Mouse (Mus musculus): ENCODE results near the gene Cgnl1. TPM values are rescaled to one million over a fixed set of nuclear protein-coding genes. Genes with fewer than 3 reads are reported as not detected.

The Cgnl1 gene
- total and polyA plus RNA-seq, 2 experiments from 2014 or later = 4.9 to 5.7 TPM

- 72% methylated on average over 5 of the region's 5 CpGs for WGBS
- no peaks in the 10 kb centered on the region for H3K27me3 ChIP-seq (ENCODE audit: insufficient read depth, low read length)
- no peak overlapping the region for H3K27ac ChIP-seq (ENCODE audit: low read depth, low read length)
- H3K9me3 ChIP-seq (ENCODE audit: low read length) = no peaks in the 10 kb centered on the region
- no peaks in the 10 kb centered on the region for H3K4me1 ChIP-seq (ENCODE audit: insufficient read depth, low read length)
- no peak overlapping the region for H3K9ac ChIP-seq (replicated peaks; ENCODE audit: low read length, poor library complexity, severe bottlenecking)
- no peaks in the 10 kb centered on the region for H3K36me3 ChIP-seq (ENCODE audit: insufficient read depth, low read length)
- no peak overlapping the region for H3K4me2 ChIP-seq (ENCODE audit: low read depth, low read length, poor library complexity, severe bottlenecking)
- H3K4me3 ChIP-seq (ENCODE audit: low read depth, low read length) = no peak overlapping the region
- TF ChIP-seq CTCF (IDR thresholded peaks at IDR 0.05) = no peak
- no peak for ATAC-seq (ENCODE audit: low FRiP score)
- DNase-seq (ENCODE audit: low spot score) = no peak
These were observed 40.0 kb upstream of the Cgnl1 start for GRCm38 (mm10) chr9:71811404-71811803.

DNA sequence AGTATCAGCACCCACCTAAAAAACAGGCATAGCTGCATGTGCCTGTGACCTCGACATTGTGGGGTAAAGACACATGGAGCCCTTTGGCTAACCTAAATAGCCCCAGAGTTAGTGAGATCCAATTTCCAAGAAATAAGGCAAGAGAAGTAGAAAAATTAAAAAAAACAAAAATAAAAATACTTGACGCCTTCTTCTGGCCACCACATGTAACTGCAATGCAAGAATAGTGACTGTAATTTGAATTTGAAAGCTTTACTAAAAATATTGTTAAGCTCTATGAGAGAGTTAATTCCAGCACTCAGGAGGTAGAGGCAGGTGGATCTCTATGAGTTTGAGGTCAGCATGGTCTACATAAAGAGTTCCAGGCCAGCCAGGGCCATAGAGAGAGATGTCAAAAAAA lies 39.3 kb upstream of the Cgnl1 start:
- 80% methylated on average over 2 of the region's 2 CpGs for WGBS
- Histone ChIP-seq H3K4me2 (ENCODE audit: low read depth, low read length, poor library complexity, severe bottlenecking) (no peak overlapping the region), H3K9me3 (ENCODE audit: low read length) (no peaks in the 10 kb centered on the region), H3K27me3 (ENCODE audit: insufficient read depth, low read length) (no peaks in the 10 kb centered on the region), H3K4me3 (ENCODE audit: low read depth, low read length) (no peak overlapping the region), H3K9ac (replicated peaks; ENCODE audit: low read length, poor library complexity, severe bottlenecking) (no peak overlapping the region), H3K36me3 (ENCODE audit: insufficient read depth, low read length) (no peaks in the 10 kb centered on the region), H3K4me1 (ENCODE audit: insufficient read depth, low read length) (no peaks in the 10 kb centered on the region), H3K27ac (ENCODE audit: low read depth, low read length) (no peak overlapping the region)
- ATAC-seq (ENCODE audit: low FRiP score) = no peak
- DNase-seq (ENCODE audit: low spot score) = no peak
- peak; percentile 35 for TF ChIP-seq CTCF (IDR thresholded peaks at IDR 0.05)

GRCm38 (mm10) chr9:71808640-71809254 lies 37.3 kb upstream of the Cgnl1 start:
- DNase-seq (ENCODE audit: low spot score) (peak; percentile 33), ATAC-seq (ENCODE audit: low FRiP score) (no peak)
- WGBS = 41% methylated on average over 11 of the region's 11 CpGs

GRCm38 (mm10) chr9:71807801-71808200 lies 36.4 kb upstream of the Cgnl1 start:
- TF ChIP-seq CTCF (IDR thresholded peaks at IDR 0.05) = no peak
- DNase-seq (ENCODE audit: low spot score) (no peak), ATAC-seq (ENCODE audit: low FRiP score) (no peak)
- Histone ChIP-seq H3K9ac (replicated peaks; ENCODE audit: low read length, poor library complexity, severe bottlenecking) (no peak overlapping the region), H3K4me3 (ENCODE audit: low read depth, low read length) (no peak overlapping the region), H3K9me3 (ENCODE audit: low read length) (no peaks in the 10 kb centered on the region), H3K36me3 (ENCODE audit: insufficient read depth, low read length) (no peaks in the 10 kb centered on the region), H3K4me2 (ENCODE audit: low read depth, low read length, poor library complexity, severe bottlenecking) (no peak overlapping the region), H3K4me1 (ENCODE audit: insufficient read depth, low read length) (no peaks in the 10 kb centered on the region), H3K27ac (ENCODE audit: low read depth, low read length) (no peak overlapping the region), H3K27me3 (ENCODE audit: insufficient read depth, low read length) (no peaks in the 10 kb centered on the region)
- 81% methylated on average over 4 of the region's 4 CpGs for WGBS

More at GRCm38 (mm10) chr9:71808640-71809254, 37.3 kb upstream of the Cgnl1 start:
- peak; percentile 66 for TF ChIP-seq CTCF (IDR thresholded peaks at IDR 0.05)
- Histone ChIP-seq H3K9ac (replicated peaks; ENCODE audit: low read length, poor library complexity, severe bottlenecking) (no peak overlapping the region), H3K27ac (ENCODE audit: low read depth, low read length) (no peak overlapping the region), H3K4me1 (ENCODE audit: insufficient read depth, low read length) (no peaks in the 10 kb centered on the region), H3K4me3 (ENCODE audit: low read depth, low read length) (no peak overlapping the region), H3K9me3 (ENCODE audit: low read length) (no peaks in the 10 kb centered on the region), H3K27me3 (ENCODE audit: insufficient read depth, low read length) (no peaks in the 10 kb centered on the region), H3K4me2 (ENCODE audit: low read depth, low read length, poor library complexity, severe bottlenecking) (0 out of 2 replicates have a peak overlapping the region, but pooled peaks have one; percentile 13), H3K36me3 (ENCODE audit: insufficient read depth, low read length) (no peaks in the 10 kb centered on the region)

DNA sequence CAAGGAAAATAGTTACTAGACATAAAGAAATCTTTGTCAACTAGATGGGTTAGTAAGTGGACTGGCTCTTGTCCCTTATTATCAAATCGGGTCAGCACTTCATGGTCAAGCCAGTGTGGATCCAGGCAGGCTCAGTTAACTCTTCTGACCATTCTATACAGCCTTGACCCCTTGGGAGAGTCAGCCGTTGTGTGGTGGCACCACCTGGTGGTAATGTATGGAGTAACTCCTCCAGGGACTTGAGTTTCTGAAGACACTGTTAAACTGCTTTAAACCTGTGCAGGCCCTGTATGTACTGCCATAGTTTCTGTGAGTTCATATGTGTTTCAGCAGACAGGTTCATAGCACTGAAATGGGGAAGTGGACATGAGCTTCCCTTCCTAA lies 35.0 kb upstream of the Cgnl1 start:
- WGBS = 10% methylated on average over 2 of the region's 2 CpGs
- no peaks in the 10 kb centered on the region for H3K9me3 ChIP-seq (ENCODE audit: low read length)
- H3K27ac ChIP-seq (ENCODE audit: low read depth, low read length) = no peak overlapping the region
- no peak overlapping the region for H3K4me3 ChIP-seq (ENCODE audit: low read depth, low read length)
- ATAC-seq (ENCODE audit: low FRiP score) = no peak; the same call in 1 of the 2 replicates
- peak; percentile 96 for TF ChIP-seq CTCF (IDR thresholded peaks at IDR 0.05)
- DNase-seq (ENCODE audit: low spot score) = peak; percentile 84
- H3K4me2 ChIP-seq (ENCODE audit: low read depth, low read length, poor library complexity, severe bottlenecking) = no peak overlapping the region
- no peak overlapping the region for H3K9ac ChIP-seq (replicated peaks; ENCODE audit: low read length, poor library complexity, severe bottlenecking)
- no peaks in the 10 kb centered on the region for H3K27me3 ChIP-seq (ENCODE audit: insufficient read depth, low read length)
- no peaks in the 10 kb centered on the region for H3K36me3 ChIP-seq (ENCODE audit: insufficient read depth, low read length)
- no peaks in the 10 kb centered on the region for H3K4me1 ChIP-seq (ENCODE audit: insufficient read depth, low read length)

DNA sequence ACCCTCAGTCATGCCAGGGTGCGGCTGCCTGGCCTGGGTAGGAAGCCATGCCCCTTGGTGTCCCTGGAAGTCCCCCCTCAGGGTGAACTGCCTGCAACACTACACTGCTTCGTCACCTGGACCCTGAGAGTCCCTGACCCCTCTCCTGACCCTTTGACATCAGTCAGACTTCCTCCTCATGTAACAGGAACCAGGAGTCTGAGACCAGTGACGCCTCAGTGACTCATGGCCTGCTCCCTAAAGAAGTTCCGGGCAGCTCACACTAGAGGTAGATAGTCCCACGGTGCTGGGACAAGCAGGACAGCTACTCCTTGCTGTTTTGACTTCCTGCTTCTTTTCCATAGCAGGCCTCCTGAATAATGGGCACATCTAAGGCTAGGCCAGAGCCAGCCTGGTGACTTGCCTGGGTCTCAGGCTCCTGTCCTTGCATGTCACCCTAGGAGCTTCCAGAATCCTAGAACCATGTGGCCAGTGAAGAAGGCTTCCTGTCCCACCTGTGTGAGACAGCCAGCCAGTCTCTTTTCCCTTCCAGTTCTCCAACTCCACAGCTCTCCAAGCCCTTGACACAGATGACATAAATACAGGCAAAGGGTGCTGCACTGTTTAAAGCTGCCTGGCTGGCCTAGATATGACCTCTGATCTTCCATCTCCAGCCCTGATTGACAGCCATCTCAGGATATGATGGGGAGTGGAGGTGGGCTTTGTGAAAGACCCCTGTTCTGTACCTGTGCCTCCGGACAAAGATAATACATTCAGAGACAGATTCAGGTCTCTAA lies 34.4 kb upstream of the Cgnl1 start:
- Histone ChIP-seq H3K4me1 (ENCODE audit: insufficient read depth, low read length) (no peaks in the 10 kb centered on the region), H3K36me3 (ENCODE audit: insufficient read depth, low read length) (no peaks in the 10 kb centered on the region), H3K9ac (replicated peaks; ENCODE audit: low read length, poor library complexity, severe bottlenecking) (no peak overlapping the region), H3K27me3 (ENCODE audit: insufficient read depth, low read length) (no peaks in the 10 kb centered on the region), H3K27ac (ENCODE audit: low read depth, low read length) (no peak overlapping the region), H3K4me2 (ENCODE audit: low read depth, low read length, poor library complexity, severe bottlenecking) (no peak overlapping the region), H3K9me3 (ENCODE audit: low read length) (no peaks in the 10 kb centered on the region), H3K4me3 (ENCODE audit: low read depth, low read length) (no peak overlapping the region)
- DNase-seq (ENCODE audit: low spot score) (no peak), ATAC-seq (ENCODE audit: low FRiP score) (no peak)
- no peak for TF ChIP-seq CTCF (IDR thresholded peaks at IDR 0.05)
- WGBS = 76% methylated on average over 6 of the region's 6 CpGs

All from midbrain, postnatal 0 days (tissue).